Mouse (Mus musculus) lung, embryonic 16.5 days (tissue): ENCODE results near the gene Gpr132. TPM values are rescaled to one million over a fixed set of nuclear protein-coding genes. Genes with fewer than 3 reads are reported as not detected.

ENCODE experiments used
- ATAC-seq: fragments of 200-750 bp; cut with Nextera tagmentation; 2 replicates; pipeline ENCODE4 v1.8.0; 2017; ENCODE audit warnings: low read depth, mild to moderate bottlenecking, moderate library complexity
- H3K27ac ChIP-seq: fragments of 300-500 bp; sonication (generic); 2 replicates; pipeline ENCODE4 v1.5.1; 2014; ENCODE audit warnings: mild to moderate bottlenecking, control low read depth, low read length
- H3K27me3 ChIP-seq: fragments of 300-500 bp; sonication (generic); 2 replicates; pipeline ENCODE4 v1.6.1; 2014; ENCODE audit warnings: low read depth, low read length, mixed read lengths; ENCODE audit not compliant: control insufficient read depth, insufficient read depth
- H3K36me3 ChIP-seq: fragments of 300-500 bp; sonication (generic); 2 replicates; pipeline ENCODE4 v1.6.1; 2014; ENCODE audit warnings: low read length; ENCODE audit not compliant: control insufficient read depth, insufficient read depth
- H3K4me1 ChIP-seq: fragments of 300-500 bp; sonication (generic); replicated peaks from 2 replicates; pipeline ENCODE4 v1.6.1; 2014; ENCODE audit warnings: low read length, mixed read lengths; ENCODE audit not compliant: control insufficient read depth, insufficient read depth
- H3K4me2 ChIP-seq: fragments of 300-500 bp; sonication (generic); 2 replicates; pipeline ENCODE4 v1.6.1; 2014; ENCODE audit warnings: low read depth, low read length, control low read depth
- H3K4me3 ChIP-seq: fragments of 300-500 bp; sonication (generic); 2 replicates; pipeline ENCODE4 v1.5.1; 2014; ENCODE audit warnings: mild to moderate bottlenecking, low read length, control low read depth
- H3K9ac ChIP-seq: fragments of 300-500 bp; sonication (generic); 2 replicates; pipeline ENCODE4 v1.6.1; 2014; ENCODE audit warnings: low read length, control low read depth
- H3K9me3 ChIP-seq: fragments of 300-500 bp; sonication (generic); 2 replicates; pipeline ENCODE4 v1.6.1; 2016; ENCODE audit warnings: low read length; ENCODE audit not compliant: control insufficient read depth
- WGBS: fragments of 180-500 bp; shearing (Covaris S2); extraction: QIAGEN DNeasy Blood & Tissue Kit; methylation state at CpG from one replicate; pipeline ENCODE4 v1.1.7; 2014; 5-methylcytosine and 5-hydroxymethylcytosine counted together
- polyA plus RNA-seq: library from polyadenylated mRNA; unstranded; fragments of >200 nt; fragmentation: Nextera tagmentation; extraction: Ambion mirVana; gene quantifications from 2 replicates; pipeline ENCODE4 v1.2.1, GENCODE M21; 2015

The Gpr132 gene
- polyA plus RNA-seq, 1 experiment from 2014 or later = 0.15 TPM

DNA sequence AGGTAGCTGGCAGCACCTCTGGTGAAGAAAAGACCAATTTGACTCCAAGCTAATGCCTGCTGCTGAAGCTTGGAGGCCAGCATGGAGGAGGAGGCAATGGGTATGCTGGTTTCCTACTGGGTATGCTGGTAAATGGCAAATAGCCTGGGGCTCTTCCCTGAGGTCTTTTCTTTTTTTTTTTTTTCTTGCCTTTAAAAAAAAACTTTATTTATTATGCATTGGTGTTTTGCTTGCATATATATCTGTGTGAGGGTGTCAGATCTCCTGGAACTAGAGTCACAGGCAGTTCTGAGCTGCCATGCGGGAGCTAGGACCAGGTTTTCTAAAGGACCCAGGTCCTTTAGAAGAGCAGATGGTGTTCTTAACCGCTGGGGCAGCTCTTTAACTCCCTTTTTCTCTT lies 3.2 kb upstream of the Gpr132 start:
- Histone ChIP-seq H3K27ac (no peak overlapping the region), H3K9ac (no peak overlapping the region), H3K4me1 (peaks cover 37% of the 10 kb centered on the region), H3K9me3 (no peaks in the 10 kb centered on the region), H3K4me2 (no peak overlapping the region), H3K36me3 (no peaks in the 10 kb centered on the region), H3K27me3 (peaks cover 38% of the 10 kb centered on the region), H3K4me3 (no peak overlapping the region)
- WGBS = 87% methylated on average over 2 of the region's 2 CpGs
- no peak for ATAC-seq

DNA sequence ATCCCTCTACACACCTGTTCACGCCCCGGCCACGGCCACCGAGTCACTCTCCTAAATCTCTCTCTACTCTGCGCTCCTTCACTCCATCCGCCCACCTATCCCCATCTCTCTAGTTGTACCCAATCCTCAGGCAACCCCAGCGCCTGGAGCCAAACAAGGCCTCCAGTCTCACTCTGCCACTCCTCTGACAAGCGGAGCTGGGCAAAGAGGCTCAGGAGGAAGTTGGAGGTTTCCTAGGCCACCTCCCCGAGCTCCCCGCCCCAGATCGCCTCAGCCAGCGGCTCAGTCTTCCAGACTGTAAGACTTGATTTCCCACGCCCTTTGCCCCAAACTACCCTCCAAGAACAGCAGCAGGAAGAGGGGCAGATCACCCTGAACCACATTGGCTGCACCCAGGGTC lies 2.7 kb upstream of the Gpr132 start:
- 45% methylated on average over 13 of the region's 13 CpGs for WGBS
- no peak overlapping the region for H3K27ac ChIP-seq
- peaks cover 32% of the 10 kb centered on the region for H3K4me1 ChIP-seq
- H3K9ac ChIP-seq = no peak overlapping the region
- H3K4me2 ChIP-seq = no peak overlapping the region
- H3K4me3 ChIP-seq = no peak overlapping the region
- no peak for ATAC-seq
- no peaks in the 10 kb centered on the region for H3K9me3 ChIP-seq
- no peaks in the 10 kb centered on the region for H3K36me3 ChIP-seq
- H3K27me3 ChIP-seq = peaks cover 33% of the 10 kb centered on the region

DNA sequence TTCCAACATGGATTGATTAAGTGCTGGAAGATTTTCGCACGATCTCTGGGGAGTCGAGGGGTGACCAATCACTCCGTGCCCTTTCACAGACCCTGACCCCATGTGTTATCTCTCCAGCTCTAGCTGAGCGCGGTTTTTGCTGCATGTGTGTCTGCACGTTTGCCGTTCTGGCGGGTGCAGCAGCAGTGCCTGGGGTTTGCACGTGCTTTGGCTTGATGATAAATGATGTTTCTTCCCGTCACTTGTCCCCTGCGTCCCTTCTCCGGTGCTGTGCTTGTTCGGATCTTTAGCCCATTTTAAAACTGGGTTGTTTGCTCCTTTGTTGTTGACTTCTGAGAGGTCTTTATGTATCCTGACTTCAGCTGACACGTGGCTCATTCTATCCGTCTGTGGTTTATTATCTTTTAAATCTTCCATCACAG lies 1.8 kb upstream of the Gpr132 start:
- H3K9ac ChIP-seq = no peak overlapping the region

DNA sequence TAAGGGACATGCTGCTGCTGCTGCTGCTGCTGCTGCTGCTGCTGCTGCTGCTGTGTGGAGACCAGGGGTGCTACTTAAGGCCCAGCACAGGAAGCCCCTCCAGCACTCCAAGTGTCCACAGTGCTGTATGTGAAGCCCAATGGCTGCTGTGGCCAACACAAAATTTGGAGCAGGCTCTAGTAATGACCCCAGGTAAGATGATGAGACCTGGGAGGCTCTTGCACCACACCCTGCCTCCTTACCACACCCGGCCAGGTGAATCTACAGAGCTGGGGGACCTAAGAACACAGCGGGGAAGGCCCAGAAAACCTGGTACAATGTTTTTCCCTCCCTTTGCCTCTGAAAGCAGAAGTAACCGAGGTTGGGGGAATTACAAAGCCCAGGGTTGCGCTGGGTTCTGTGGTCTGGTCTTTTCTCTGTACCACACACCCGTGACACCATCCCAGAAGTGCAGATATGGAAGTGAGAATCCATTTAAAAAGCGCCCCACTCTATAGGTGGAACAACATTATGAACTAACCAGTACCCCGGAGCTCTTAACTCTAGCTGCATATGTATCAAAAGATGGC lies 838 bp downstream of the Gpr132 start:
- no peak overlapping the region for H3K9ac ChIP-seq
- no peak overlapping the region for H3K4me3 ChIP-seq
- 91% methylated on average over 7 of the region's 7 CpGs for WGBS
- no peak overlapping the region for H3K4me2 ChIP-seq
- no peaks in the 10 kb centered on the region for H3K36me3 ChIP-seq
- H3K27ac ChIP-seq = no peak overlapping the region
- H3K27me3 ChIP-seq = peaks cover 6% of the 10 kb centered on the region
- H3K4me1 ChIP-seq = peaks cover 25% of the 10 kb centered on the region
- no peaks in the 10 kb centered on the region for H3K9me3 ChIP-seq
- no peak for ATAC-seq

More for the DNA sequence above, 1.8 kb upstream of the Gpr132 start:
- 0 out of 2 replicates have a peak overlapping the region, but pooled peaks have one; percentile 11 for H3K4me2 ChIP-seq
- peaks cover 24% of the 10 kb centered on the region for H3K27me3 ChIP-seq
- no peaks in the 10 kb centered on the region for H3K9me3 ChIP-seq
- no peak overlapping the region for H3K27ac ChIP-seq
- H3K36me3 ChIP-seq = no peaks in the 10 kb centered on the region
- 4% methylated on average over 16 of the region's 16 CpGs for WGBS
- no peak overlapping the region for H3K4me3 ChIP-seq
- H3K4me1 ChIP-seq = peaks cover 31% of the 10 kb centered on the region
- no peak for ATAC-seq

DNA sequence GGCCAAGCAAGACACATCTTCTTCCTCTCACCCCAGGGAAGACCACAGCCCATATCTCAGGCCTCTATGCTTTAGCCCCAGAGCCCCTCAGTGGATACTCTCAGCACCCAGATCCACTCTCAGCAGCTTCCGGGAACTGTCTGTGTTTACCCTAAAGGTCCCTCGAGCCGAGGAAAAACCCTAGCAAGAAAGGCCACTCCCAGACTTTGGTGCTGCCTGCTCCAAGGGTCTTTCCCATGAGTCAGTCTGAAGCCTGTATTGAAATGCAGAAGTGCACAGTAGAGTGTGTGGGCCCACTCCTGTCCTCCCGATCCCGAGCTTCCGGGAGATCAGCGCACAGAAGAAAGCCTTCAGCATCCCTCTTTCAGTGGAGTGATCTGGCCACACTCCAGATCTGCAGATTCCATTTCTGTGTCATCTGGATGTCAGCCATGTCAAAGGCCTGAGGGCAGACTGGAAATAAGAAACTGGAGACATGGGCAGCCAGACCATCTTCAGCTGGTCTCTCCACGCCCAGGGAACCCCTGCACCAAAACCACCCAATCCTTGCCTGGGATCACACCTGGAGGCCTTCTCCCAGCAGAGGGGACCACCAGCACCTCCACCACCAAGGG lies 1.5 kb downstream of the Gpr132 start:
- H3K9me3 ChIP-seq = no peaks in the 10 kb centered on the region
- H3K9ac ChIP-seq = no peak overlapping the region
- peaks cover 6% of the 10 kb centered on the region for H3K27me3 ChIP-seq
- WGBS = 50% methylated on average over 8 of the region's 8 CpGs
- no peak overlapping the region for H3K4me3 ChIP-seq
- peaks cover 25% of the 10 kb centered on the region for H3K4me1 ChIP-seq
- H3K4me2 ChIP-seq = no peak overlapping the region
- no peak for ATAC-seq
- H3K36me3 ChIP-seq = no peaks in the 10 kb centered on the region
- no peak overlapping the region for H3K27ac ChIP-seq

DNA sequence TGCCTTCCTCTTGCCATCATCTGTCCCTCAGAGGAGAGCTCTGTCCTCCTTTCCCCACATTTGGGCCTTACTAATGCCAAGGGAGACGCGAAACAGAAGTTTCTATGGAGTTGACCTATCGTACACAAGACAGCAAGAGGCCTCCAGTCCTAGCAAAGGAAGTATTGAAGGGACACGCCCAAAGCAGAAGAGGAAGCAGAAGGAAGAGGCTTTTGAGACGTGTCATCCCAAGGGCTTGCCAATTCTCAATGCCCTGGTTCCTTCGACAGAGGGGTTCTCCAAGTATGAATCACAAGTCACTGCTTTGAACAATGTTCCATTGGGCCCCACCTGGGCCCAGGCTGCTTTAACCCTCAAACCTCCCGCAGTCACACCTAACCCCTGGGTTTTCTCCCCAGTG lies 3.2 kb downstream of the Gpr132 start:
- no peak overlapping the region for H3K9ac ChIP-seq
- peaks cover 19% of the 10 kb centered on the region for H3K4me1 ChIP-seq
- no peaks in the 10 kb centered on the region for H3K9me3 ChIP-seq
- H3K4me3 ChIP-seq = no peak overlapping the region
- no peaks in the 10 kb centered on the region for H3K27me3 ChIP-seq
- H3K27ac ChIP-seq = no peak overlapping the region
- no peak overlapping the region for H3K4me2 ChIP-seq
- WGBS = 76% methylated on average over 7 of the region's 7 CpGs
- no peaks in the 10 kb centered on the region for H3K36me3 ChIP-seq
- no peak for ATAC-seq

DNA sequence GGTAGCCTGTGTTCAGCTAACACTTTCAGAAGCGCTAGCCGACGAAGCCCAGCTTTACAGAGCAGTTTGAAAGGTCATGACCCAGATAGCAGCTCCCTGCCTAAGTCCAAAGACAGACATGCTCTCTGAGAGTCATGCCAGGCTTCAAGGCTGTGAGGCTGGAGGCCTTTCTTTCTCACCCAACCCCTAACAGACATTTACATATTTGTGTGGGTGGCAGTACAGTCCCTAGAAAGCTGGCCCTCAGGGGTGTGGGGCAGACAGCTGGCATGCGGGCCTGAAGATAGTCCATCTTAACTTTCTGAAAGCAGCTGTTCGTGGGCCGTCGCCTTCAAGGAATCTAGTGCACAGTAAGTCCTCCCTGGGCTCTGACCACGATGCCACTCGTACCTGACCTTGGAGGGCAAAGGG lies 6.1 kb downstream of the Gpr132 start:
- Histone ChIP-seq H3K9me3 (no peaks in the 10 kb centered on the region), H3K4me1 (peaks cover 6% of the 10 kb centered on the region), H3K9ac (no peak overlapping the region), H3K27me3 (no peaks in the 10 kb centered on the region), H3K4me2 (no peak overlapping the region), H3K4me3 (no peak overlapping the region), H3K27ac (no peak overlapping the region), H3K36me3 (no peaks in the 10 kb centered on the region)
- WGBS = 50% methylated on average over 9 of the region's 9 CpGs
- no peak for ATAC-seq

DNA sequence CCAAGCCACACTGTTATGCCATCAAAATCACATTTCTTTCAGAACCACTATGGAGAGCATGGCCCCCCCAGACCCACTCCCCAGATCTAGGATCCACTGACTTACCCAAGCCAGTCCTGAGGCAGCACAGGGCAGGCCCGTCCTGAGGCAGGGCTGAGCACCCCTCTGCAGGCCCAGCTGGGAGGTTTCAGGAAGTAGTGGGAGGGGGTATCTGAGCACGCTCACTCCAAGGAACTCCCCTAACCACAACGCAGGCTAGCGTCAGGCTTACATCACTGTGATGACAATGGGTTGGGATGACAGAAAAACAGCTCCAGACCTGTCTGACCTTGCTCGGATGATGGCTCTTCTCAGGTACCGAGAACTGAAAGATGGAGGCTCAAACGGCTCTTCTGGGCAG lies 7.3 kb downstream of the Gpr132 start:
- Histone ChIP-seq H3K4me2 (no peak overlapping the region), H3K27me3 (no peaks in the 10 kb centered on the region), H3K4me1 (no peaks in the 10 kb centered on the region), H3K36me3 (no peaks in the 10 kb centered on the region), H3K27ac (no peak overlapping the region), H3K9ac (no peak overlapping the region), H3K9me3 (no peaks in the 10 kb centered on the region), H3K4me3 (no peak overlapping the region)
- 57% methylated on average over 7 of the region's 7 CpGs for WGBS
- ATAC-seq = peak; percentile 47; the same call in 1 of the 2 replicates

DNA sequence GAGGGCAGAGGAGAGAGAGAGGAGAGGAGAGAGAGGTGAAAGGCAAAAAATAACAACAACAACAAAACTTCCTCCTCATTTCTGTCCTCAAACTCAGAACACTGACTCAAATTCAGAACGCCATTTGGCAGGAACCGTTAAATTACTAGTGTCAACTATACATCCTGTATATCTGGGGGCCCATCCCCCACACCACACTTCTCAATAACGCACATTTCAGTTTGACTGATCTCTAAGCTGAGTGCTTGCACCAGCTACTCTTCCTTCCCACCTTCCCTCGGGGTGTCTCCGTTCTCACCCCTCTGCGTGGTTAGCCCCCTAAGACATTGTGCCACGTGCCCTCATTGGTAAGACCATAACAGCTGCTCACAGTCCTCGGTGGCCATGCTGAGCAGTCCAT lies 8.1 kb downstream of the Gpr132 start:
- Histone ChIP-seq H3K9ac (no peak overlapping the region), H3K9me3 (no peaks in the 10 kb centered on the region), H3K36me3 (no peaks in the 10 kb centered on the region), H3K4me1 (no peaks in the 10 kb centered on the region), H3K27ac (no peak overlapping the region), H3K27me3 (no peaks in the 10 kb centered on the region), H3K4me2 (no peak overlapping the region), H3K4me3 (no peak overlapping the region)
- 46% methylated on average over 8 of the region's 8 CpGs for WGBS
- ATAC-seq = no peak
